Mouse (Mus musculus): ENCODE results near the gene Nexmif.
"Not testable (repeated sequence)": the region's sequence is repeated elsewhere in the genome, so short reads cannot be mapped to it uniquely, and the experiment has no call there.

Gene Nexmif

GRCm38 (mm10) chrX:104200736-104201591 lies at the start of gene Nexmif:
Gene Nexmif, minus strand, starts transcription at chrX:104201185.
- DNase-seq (ENCODE audit: low read depth, low spot score), result no peak

- no peak for DNase-seq (ENCODE audit: low read depth, low spot score)
Observed at GRCm38 (mm10) chrX:104208701-104209100, 7.7 kb upstream of the Nexmif start.

- no peak for DNase-seq (ENCODE audit: low read depth, low spot score)
Observed at GRCm38 (mm10) chrX:104201592-104202139, 681 bp upstream of the Nexmif start.

- DNase-seq (ENCODE audit: low read depth, low spot score), result no peak
Observed at GRCm38 (mm10) chrX:104200388-104200735, 623 bp downstream of the Nexmif start.

- no peak for DNase-seq (ENCODE audit: low read depth, low spot score)
Observed at GRCm38 (mm10) chrX:104199611-104200387, 1.2 kb downstream of the Nexmif start.

- DNase-seq (ENCODE audit: low read depth, low spot score), result no peak
Observed at GRCm38 (mm10) chrX:104199070-104199469, 1.9 kb downstream of the Nexmif start.

GRCm38 (mm10) chrX:104196561-104196960 lies 4.4 kb downstream of the Nexmif start:
- DNase-seq (ENCODE audit: low read depth, low spot score), result no peak

GRCm38 (mm10) chrX:104179257-104179656 lies 21.7 kb downstream of the Nexmif start:
- DNase-seq (ENCODE audit: low read depth, low spot score), result no peak

- DNase-seq (ENCODE audit: low read depth, low spot score), result no peak
Observed at GRCm38 (mm10) chrX:104150072-104150471, 50.9 kb downstream of the Nexmif start.

- not testable (repeated sequence) for DNase-seq (ENCODE audit: low read depth, low spot score)
Observed at GRCm38 (mm10) chrX:104115266-104115665, 85.7 kb downstream of the Nexmif start.

- DNase-seq (ENCODE audit: low read depth, low spot score), result no peak
Observed at GRCm38 (mm10) chrX:104114596-104114995, 86.4 kb downstream of the Nexmif start.

- no peak for DNase-seq (ENCODE audit: low read depth, low spot score)
Observed at GRCm38 (mm10) chrX:104054848-104055247, 146.1 kb downstream of the Nexmif start.

GRCm38 (mm10) chrX:104040276-104040675 lies 160.7 kb downstream of the Nexmif start:
- no peak for DNase-seq (ENCODE audit: low read depth, low spot score)

- no peak for DNase-seq (ENCODE audit: low read depth, low spot score)
Observed at GRCm38 (mm10) chrX:104033843-104034242, 167.1 kb downstream of the Nexmif start.

GRCm38 (mm10) chrX:104032756-104033155 lies 168.2 kb downstream of the Nexmif start:
- DNase-seq (ENCODE audit: low read depth, low spot score), result no peak

Data from c-Kit-negative CD71-positive TER-119-positive erythroid progenitor cells, embryonic 14.5 days (primary cell).